Mouse (Mus musculus): ENCODE data around the gene Ptk7.

The Ptk7 gene

GRCm38 (mm10) chr17:46554977-46555672 is 74.2 kb downstream of the Ptk7 start:
- no peak for DNase-seq

- DNase-seq: peak; percentile 61
Measured at GRCm38 (mm10) chr17:46554646-46554976, 74.7 kb downstream of the Ptk7 start.

- no peak for DNase-seq
Measured at GRCm38 (mm10) chr17:46553926-46554325, 75.4 kb downstream of the Ptk7 start.

GRCm38 (mm10) chr17:46553469-46553868 is 75.8 kb downstream of the Ptk7 start:
- DNase-seq: no peak

- DNase-seq: peak; percentile 94
Measured at GRCm38 (mm10) chr17:46552841-46553423, 76.4 kb downstream of the Ptk7 start.

- DNase-seq: no peak
Measured at GRCm38 (mm10) chr17:46552151-46552550, 77.2 kb downstream of the Ptk7 start.

GRCm38 (mm10) chr17:46551369-46551768 is 77.9 kb downstream of the Ptk7 start:
- no peak for DNase-seq

- no peak for DNase-seq
Measured at GRCm38 (mm10) chr17:46550904-46551303, 78.4 kb downstream of the Ptk7 start.

GRCm38 (mm10) chr17:46549642-46550041 is 79.7 kb downstream of the Ptk7 start:
- no peak for DNase-seq

- DNase-seq: no peak
Measured at GRCm38 (mm10) chr17:46549193-46549592, 80.1 kb downstream of the Ptk7 start.

- no peak for DNase-seq
Measured at GRCm38 (mm10) chr17:46548741-46549140, 80.6 kb downstream of the Ptk7 start.

- DNase-seq: no peak
Measured at GRCm38 (mm10) chr17:46547923-46548322, 81.4 kb downstream of the Ptk7 start.

- no peak for DNase-seq
Measured at GRCm38 (mm10) chr17:46546995-46547394, 82.3 kb downstream of the Ptk7 start.

GRCm38 (mm10) chr17:46546591-46546990 is 82.7 kb downstream of the Ptk7 start:
- DNase-seq: no peak

GRCm38 (mm10) chr17:46545813-46546564 is 83.3 kb downstream of the Ptk7 start, which contains the start of gene Cul9:
Gene Cul9, minus strand, starts transcription at chr17:46546388.
- DNase-seq: peak; percentile 93

GRCm38 (mm10) chr17:46543661-46544060 is 85.6 kb downstream of the Ptk7 start:
- DNase-seq: no peak

- DNase-seq: peak; percentile 47
Measured at GRCm38 (mm10) chr17:46525579-46526307, 103.6 kb downstream of the Ptk7 start.

- no peak for DNase-seq
Measured at GRCm38 (mm10) chr17:46525065-46525464, 104.2 kb downstream of the Ptk7 start.

GRCm38 (mm10) chr17:46521963-46522668 is 107.2 kb downstream of the Ptk7 start:
- DNase-seq: no peak

- DNase-seq: no peak
Measured at GRCm38 (mm10) chr17:46521174-46521573, 108.1 kb downstream of the Ptk7 start.

- no peak for DNase-seq
Measured at GRCm38 (mm10) chr17:46520385-46520979, 108.8 kb downstream of the Ptk7 start.

GRCm38 (mm10) chr17:46519971-46520370 is 109.3 kb downstream of the Ptk7 start:
- no peak for DNase-seq
